Mouse (Mus musculus) megakaryocyte, embryonic 14.5 days (primary cell): ENCODE measurements around the gene Mterf4. TPM values are rescaled to one million over a fixed set of nuclear protein-coding genes. Genes with fewer than 3 reads are reported as not detected.

Experiments
- H3K27me3 ChIP-seq: replicated peaks from 2 replicates; pipeline ENCODE3; 2012; ENCODE audit warnings: inconsistent platforms
- H3K36me3 ChIP-seq: replicated peaks from 2 replicates; pipeline ENCODE3; 2012; ENCODE audit warnings: low read length, inconsistent platforms, mixed read lengths
- H3K4me1 ChIP-seq: 2 replicates; pipeline ENCODE4 v1.6.1; 2012; ENCODE audit warnings: inconsistent platforms
- H3K4me3 ChIP-seq: replicated peaks from 2 replicates; pipeline ENCODE3; 2012; ENCODE audit warnings: moderate library complexity, mild to moderate bottlenecking, inconsistent platforms
- H3K9me3 ChIP-seq: 2 replicates; pipeline ENCODE4 v1.6.1; 2012; ENCODE audit warnings: inconsistent platforms
- FLI1 ChIP-seq: IDR thresholded peaks from 2 replicates; pipeline ENCODE4 v1.6.1; 2012; ENCODE audit warnings: low read length, inconsistent platforms, mixed read lengths
- GATA1 ChIP-seq: IDR thresholded peaks from 3 replicates; pipeline ENCODE4 v1.6.1; 2012; ENCODE audit warnings: mixed read lengths, low read length, inconsistent platforms, borderline replicate concordance
- polyA plus RNA-seq: library from polyadenylated mRNA; stranded (reverse); fragments of >175 nt; gene quantifications from 2 replicates; pipeline ENCODE4 v1.2.3, GENCODE M21; 2012; ENCODE audit warnings: low replicate concordance; ENCODE audit not compliant: insufficient read depth

The Mterf4 gene
- polyA plus RNA-seq, 1 experiment = 2.8 TPM

GRCm38 (mm10) chr1:93270516-93271240, 35.0 kb downstream of the Mterf4 start:
- H3K36me3 ChIP-seq = no peaks in the 10 kb centered on the region
- H3K4me3 ChIP-seq = no peak overlapping the region
- H3K27me3 ChIP-seq = peaks cover 8% of the 10 kb centered on the region
- H3K9me3 ChIP-seq = peaks cover 13% of the 10 kb centered on the region
- H3K4me1 ChIP-seq = no peaks in the 10 kb centered on the region
- TF ChIP-seq FLI1 = no peak
- no peak for TF ChIP-seq GATA1

GRCm38 (mm10) chr1:93268246-93268645, 37.5 kb downstream of the Mterf4 start:
- no peaks in the 10 kb centered on the region for H3K4me1 ChIP-seq
- H3K36me3 ChIP-seq = no peaks in the 10 kb centered on the region
- peaks cover 4% of the 10 kb centered on the region; the same call in 1 of the 2 replicates for H3K9me3 ChIP-seq
- no peak for TF ChIP-seq FLI1
- peaks cover 12% of the 10 kb centered on the region for H3K27me3 ChIP-seq
- H3K4me3 ChIP-seq = no peak overlapping the region

- TF ChIP-seq FLI1 = no peak
- no peak for TF ChIP-seq GATA1
- no peak overlapping the region for H3K4me3 ChIP-seq
- no peaks in the 10 kb centered on the region for H3K36me3 ChIP-seq
- H3K9me3 ChIP-seq = peaks cover 4% of the 10 kb centered on the region; the same call in 1 of the 2 replicates
- H3K27me3 ChIP-seq = peaks cover 15% of the 10 kb centered on the region
- H3K4me1 ChIP-seq = no peaks in the 10 kb centered on the region
Measured at GRCm38 (mm10) chr1:93267207-93267606, 38.5 kb downstream of the Mterf4 start.

- TF ChIP-seq GATA1 = no peak
- TF ChIP-seq FLI1 = no peak
- Histone ChIP-seq H3K36me3 (no peaks in the 10 kb centered on the region), H3K4me1 (no peaks in the 10 kb centered on the region), H3K27me3 (peaks cover 58% of the 10 kb centered on the region), H3K9me3 (no peaks in the 10 kb centered on the region), H3K4me3 (no peak overlapping the region)
Measured at GRCm38 (mm10) chr1:93257560-93257959, 48.2 kb downstream of the Mterf4 start.

- Histone ChIP-seq H3K4me3 (no peak overlapping the region), H3K36me3 (no peaks in the 10 kb centered on the region), H3K9me3 (no peaks in the 10 kb centered on the region), H3K27me3 (peaks cover 56% of the 10 kb centered on the region), H3K4me1 (no peaks in the 10 kb centered on the region)
- TF ChIP-seq GATA1 (no peak), FLI1 (no peak)
Measured at GRCm38 (mm10) chr1:93255761-93256160, 50.0 kb downstream of the Mterf4 start.

GRCm38 (mm10) chr1:93252586-93252985, 53.1 kb downstream of the Mterf4 start:
- Histone ChIP-seq H3K4me3 (no peak overlapping the region), H3K36me3 (no peaks in the 10 kb centered on the region), H3K9me3 (no peaks in the 10 kb centered on the region), H3K27me3 (peaks cover 43% of the 10 kb centered on the region), H3K4me1 (peaks cover 3% of the 10 kb centered on the region)
- TF ChIP-seq GATA1 (no peak), FLI1 (no peak)

Other genes starting within 250 kb of the Mterf4 start
- gene Kif1a, start 204.0 kb downstream of the Mterf4 start, polyA plus RNA-seq = 0.07 TPM in 1 of 2 replicates, not detected in the other
- gene Agxt, start 170.7 kb downstream of the Mterf4 start, polyA plus RNA-seq = not detected in 2 replicates
- not detected in 2 replicates for gene 2310007B03Rik, start 145.0 kb downstream of the Mterf4 start, polyA plus RNA-seq
- not detected in 2 replicates for gene Crocc2, start 137.2 kb downstream of the Mterf4 start, polyA plus RNA-seq
- gene Sned1, start 70.1 kb downstream of the Mterf4 start, polyA plus RNA-seq = 0.03 TPM in 1 of 2 replicates, not detected in the other
- 6.9 and 18.6 TPM in 2 replicates for gene Ppp1r7, start 36.9 kb upstream of the Mterf4 start, polyA plus RNA-seq
- 0.30 and 0.83 TPM in 2 replicates for gene Pask, start 37.6 kb upstream of the Mterf4 start, polyA plus RNA-seq
- 0.02 TPM in 1 of 2 replicates, not detected in the other for gene Ano7, start 68.0 kb upstream of the Mterf4 start, polyA plus RNA-seq
- gene Hdlbp, start 172.9 kb upstream of the Mterf4 start, polyA plus RNA-seq = 30.3 and 34.3 TPM in 2 replicates
- gene Farp2, start 206.2 kb upstream of the Mterf4 start, polyA plus RNA-seq = not detected in 2 replicates